Mouse (Mus musculus) thymus, postnatal 36 days (tissue): ENCODE measurements around the gene Haus4.

ENCODE experiments used
- DNase-seq, 2 experiments: peaks; one replicate each; pipeline ENCODE4 v3.0.0; 2022; ENCODE audit warnings: mixed read lengths in 2 of 2

Haus4 gene

GRCm38 (mm10) chr14:54553975-54554769 lies at the start of gene Haus4:
TSS of gene Haus4 (minus strand) at chr14:54554616.
- peak; percentile 82 to 86 for DNase-seq

GRCm38 (mm10) chr14:54603686-54604085 lies 49.3 kb upstream of the Haus4 start:
- no peak for DNase-seq

- peak; percentile 92 to 96 for DNase-seq
Measured at GRCm38 (mm10) chr14:54603038-54603654, 48.7 kb upstream of the Haus4 start.

- no peak for DNase-seq
Measured at GRCm38 (mm10) chr14:54602613-54603012, 48.2 kb upstream of the Haus4 start.

GRCm38 (mm10) chr14:54601601-54602000 lies 47.2 kb upstream of the Haus4 start:
- no peak for DNase-seq

- DNase-seq, result no peak
Measured at GRCm38 (mm10) chr14:54597084-54597483, 42.7 kb upstream of the Haus4 start.

- no peak for DNase-seq
Measured at GRCm38 (mm10) chr14:54594631-54595414, 40.4 kb upstream of the Haus4 start.

GRCm38 (mm10) chr14:54594055-54594454 lies 39.6 kb upstream of the Haus4 start:
- DNase-seq, result no peak

GRCm38 (mm10) chr14:54592319-54592934 lies 38.0 kb upstream of the Haus4 start:
- no peak for DNase-seq

GRCm38 (mm10) chr14:54591056-54591455 lies 36.6 kb upstream of the Haus4 start:
- DNase-seq, result no peak

- peak; percentile 44 to 47 for DNase-seq
Measured at GRCm38 (mm10) chr14:54583681-54584338, 29.4 kb upstream of the Haus4 start.

- DNase-seq, result no peak
Measured at GRCm38 (mm10) chr14:54582536-54582935, 28.1 kb upstream of the Haus4 start.

GRCm38 (mm10) chr14:54579638-54580037 lies 25.2 kb upstream of the Haus4 start:
- no peak for DNase-seq

- peak; percentile 39 to 45 for DNase-seq
Measured at GRCm38 (mm10) chr14:54578063-54578462, 23.6 kb upstream of the Haus4 start.

- DNase-seq, result peak; percentile 39 to 58
Measured at GRCm38 (mm10) chr14:54577089-54577982, 22.9 kb upstream of the Haus4 start, which contains the start of gene Ajuba. TSS of gene Ajuba (minus strand) at chr14:54577558.

GRCm38 (mm10) chr14:54576241-54577088 lies 22.0 kb upstream of the Haus4 start:
- peak in 1 of 2 experiments; percentile 22 for DNase-seq

GRCm38 (mm10) chr14:54575631-54576030 lies 21.2 kb upstream of the Haus4 start:
- peak; percentile 15 to 41 for DNase-seq

GRCm38 (mm10) chr14:54575031-54575430 lies 20.6 kb upstream of the Haus4 start:
- DNase-seq, result no peak

GRCm38 (mm10) chr14:54574253-54574652 lies 19.8 kb upstream of the Haus4 start:
- DNase-seq, result no peak
